Mouse (Mus musculus) urinary bladder, postnatal 14 days (tissue): Measurements from ENCODE around the gene Olfml1.

Experiments
- DNase-seq: peaks from one replicate; pipeline ENCODE4 v3.0.0; 2021; ENCODE audit warnings: low spot score

The Olfml1 gene

GRCm38 (mm10) chr7:107567261-107567671 is at the start of gene Olfml1:
Olfml1 (plus strand) TSS chr7:107567446.
- peak; percentile 36 for DNase-seq

GRCm38 (mm10) chr7:107519256-107520025 is 47.8 kb upstream of the Olfml1 start:
- no peak for DNase-seq

GRCm38 (mm10) chr7:107521411-107521810 is 45.8 kb upstream of the Olfml1 start:
- no peak for DNase-seq

GRCm38 (mm10) chr7:107526299-107526698 is 40.9 kb upstream of the Olfml1 start:
- peak; percentile 43 for DNase-seq

- no peak for DNase-seq
Measured at GRCm38 (mm10) chr7:107528169-107528772, 39.0 kb upstream of the Olfml1 start.

GRCm38 (mm10) chr7:107529364-107529763 is 37.9 kb upstream of the Olfml1 start:
- DNase-seq, result no peak

GRCm38 (mm10) chr7:107535311-107535710 is 31.9 kb upstream of the Olfml1 start:
- no peak for DNase-seq

- DNase-seq, result no peak
Measured at GRCm38 (mm10) chr7:107536516-107536915, 30.7 kb upstream of the Olfml1 start.

- DNase-seq, result no peak
Measured at GRCm38 (mm10) chr7:107540034-107540433, 27.2 kb upstream of the Olfml1 start.

GRCm38 (mm10) chr7:107545011-107545410 is 22.2 kb upstream of the Olfml1 start:
- no peak for DNase-seq

GRCm38 (mm10) chr7:107547872-107548271 is 19.4 kb upstream of the Olfml1 start:
- no peak for DNase-seq

GRCm38 (mm10) chr7:107553461-107553860 is 13.8 kb upstream of the Olfml1 start:
- DNase-seq, result no peak

GRCm38 (mm10) chr7:107555906-107556305 is 11.3 kb upstream of the Olfml1 start:
- DNase-seq, result no peak

- no peak for DNase-seq
Measured at GRCm38 (mm10) chr7:107560675-107561074, 6.6 kb upstream of the Olfml1 start.

GRCm38 (mm10) chr7:107561584-107561983 is 5.7 kb upstream of the Olfml1 start:
- DNase-seq, result no peak

- DNase-seq, result no peak
Measured at GRCm38 (mm10) chr7:107563727-107564126, 3.5 kb upstream of the Olfml1 start.

GRCm38 (mm10) chr7:107567674-107568073 is 428 bp downstream of the Olfml1 start:
- DNase-seq, result no peak

GRCm38 (mm10) chr7:107568971-107569370 is 1.7 kb downstream of the Olfml1 start:
- DNase-seq, result peak; percentile 24

- no peak for DNase-seq
Measured at GRCm38 (mm10) chr7:107573856-107574255, 6.6 kb downstream of the Olfml1 start.

GRCm38 (mm10) chr7:107574276-107574675 is 7.0 kb downstream of the Olfml1 start:
- DNase-seq, result no peak

GRCm38 (mm10) chr7:107592641-107593040 is 25.4 kb downstream of the Olfml1 start:
- DNase-seq, result no peak

- DNase-seq, result no peak
Measured at GRCm38 (mm10) chr7:107593904-107594303, 26.7 kb downstream of the Olfml1 start.

GRCm38 (mm10) chr7:107594325-107594856 is 27.1 kb downstream of the Olfml1 start:
- DNase-seq, result peak; percentile 61
